ENCODE assay signal across 27 mouse cellular contexts in genomic region chr9:55348664-55349063, GRCm38 (mm10). TPM values are rescaled to one million over a fixed set of nuclear protein-coding genes. Genes with fewer than 3 reads are reported as not detected.
"Had no signal": no experiment of that assay in that cellular context is flagged by ENCODE, and none has a peak within 500 bp of the region (broad histone marks: within the 10 kb centered on the region; RNA-seq: fewer than 3 reads in every experiment).

No protein-coding gene starts in this region.

- H3K27me3 ChIP-seq: heart, embryonic 13.5 days; heart, embryonic 15.5 days; hindbrain, embryonic 13.5 days; hindbrain, embryonic 15.5 days; limb, embryonic 13.5 days; limb, embryonic 15.5 days; liver, embryonic 12.5 days had no signal

- H3K9me3 ChIP-seq: heart, embryonic 13.5 days; heart, embryonic 15.5 days; hindbrain, embryonic 13.5 days; hindbrain, embryonic 15.5 days; kidney, embryonic 15.5 days; limb, embryonic 13.5 days; limb, embryonic 15.5 days; liver, embryonic 12.5 days had no signal

- H3K4me2 ChIP-seq: heart, embryonic 11.5 days; heart, embryonic 13.5 days; heart, embryonic 15.5 days; hindbrain, embryonic 13.5 days; hindbrain, embryonic 15.5 days; kidney, embryonic 15.5 days; limb, embryonic 13.5 days; limb, embryonic 15.5 days; liver, embryonic 12.5 days had no signal

- DNase-seq: gastrocnemius, postnatal 14 days; gastrocnemius, postnatal 36 days; heart, adult 18-20 months; heart, postnatal 14 days; heart, postnatal 36 days; kidney, adult 11 months; kidney, adult 2 months; kidney, adult 9 months; kidney, postnatal 14 days; kidney, postnatal 36 days; layer of hippocampus, adult 9-11 months; layer of hippocampus, postnatal 36 days; left cerebral cortex, postnatal 4 days had no signal

- H3K9ac ChIP-seq: heart, embryonic 13.5 days; heart, embryonic 15.5 days; hindbrain, embryonic 13.5 days; hindbrain, embryonic 15.5 days; kidney, embryonic 15.5 days; limb, embryonic 13.5 days; limb, embryonic 15.5 days; liver, embryonic 12.5 days; liver, embryonic 14.5 days had no signal

- H3K27ac ChIP-seq: heart, embryonic 13.5 days; heart, embryonic 15.5 days; hindbrain, embryonic 13.5 days; hindbrain, embryonic 15.5 days; hindbrain, postnatal 0 days; kidney, embryonic 15.5 days; kidney, postnatal 0 days; limb, embryonic 13.5 days; limb, embryonic 15.5 days; liver, embryonic 12.5 days; liver, embryonic 14.5 days had no signal

- H3K4me3 ChIP-seq: heart, embryonic 13.5 days; heart, embryonic 15.5 days; hindbrain, embryonic 13.5 days; hindbrain, embryonic 15.5 days; kidney, embryonic 15.5 days; limb, embryonic 13.5 days; limb, embryonic 15.5 days; liver, embryonic 12.5 days had no signal

- H3K36me3 ChIP-seq: heart, embryonic 13.5 days; heart, embryonic 15.5 days; hindbrain, embryonic 13.5 days; hindbrain, embryonic 15.5 days; kidney, embryonic 15.5 days; limb, embryonic 13.5 days; limb, embryonic 15.5 days; liver, embryonic 12.5 days had no signal

- ATAC-seq: hindbrain, postnatal 0 days; intestine, embryonic 16.5 days; liver, embryonic 12.5 days had no signal

- H3K4me1 ChIP-seq: heart, embryonic 13.5 days; heart, embryonic 15.5 days; hindbrain, embryonic 13.5 days; hindbrain, embryonic 15.5 days; kidney, embryonic 15.5 days; limb, embryonic 13.5 days; limb, embryonic 15.5 days; liver, embryonic 12.5 days had no signal

RNA-seq across cellular contexts. Expression of gene Tmem266, which starts 22.0 kb away (rescaled TPM):
- total RNA-seq: hematopoietic stem cell, adult 5-6 weeks had no signal
- polyA plus RNA-seq: liver, embryonic 12.5 days; liver, embryonic 14.5 days had no signal
